Mouse (Mus musculus) brain, embryonic 18.5 days (tissue): Measurements from ENCODE around the gene A530084C06Rik.

Experiments used
- DNase-seq: peaks from one replicate; pipeline ENCODE4 v3.0.0-alpha.2; 2012; ENCODE audit warnings: low read depth, low spot score

Gene A530084C06Rik

GRCm38 (mm10) chr13:31543021-31543420 lies 16.1 kb downstream of the A530084C06Rik start:
- no peak for DNase-seq

- DNase-seq, result no peak
These were observed 24.4 kb downstream of the A530084C06Rik start for GRCm38 (mm10) chr13:31534726-31535125.

GRCm38 (mm10) chr13:31531651-31532061 lies 27.5 kb downstream of the A530084C06Rik start:
- DNase-seq, result no peak

- DNase-seq, result no peak
These were observed 27.9 kb downstream of the A530084C06Rik start for GRCm38 (mm10) chr13:31531186-31531585.

GRCm38 (mm10) chr13:31524976-31525375 lies 34.2 kb downstream of the A530084C06Rik start:
- DNase-seq, result no peak

- DNase-seq, result no peak
These were observed 40.2 kb downstream of the A530084C06Rik start for GRCm38 (mm10) chr13:31518971-31519370.

- no peak for DNase-seq
These were observed 40.7 kb downstream of the A530084C06Rik start for GRCm38 (mm10) chr13:31518411-31518886.

GRCm38 (mm10) chr13:31515261-31515660 lies 43.9 kb downstream of the A530084C06Rik start:
- DNase-seq, result no peak

- DNase-seq, result no peak
These were observed 52.5 kb downstream of the A530084C06Rik start for GRCm38 (mm10) chr13:31506494-31507167.
